Mouse (Mus musculus): ENCODE measurements at regions not wholly inside any gene's neighbourhood (a gene's known extent, or its start where the extent isn't known, plus 50 kb on each side); places are given as distances from the start of the nearest gene placed in this dataset.

- intact Hi-C loops (cut with DNase I), result no loop called here
- DNase-seq (ENCODE audit: extremely low spot score in 1 of 2, low spot score in 2 of 2), result no peak
Observed at GRCm38 (mm10) chr10:95048790-95049189, 104.2 kb upstream of the Plxnc1 start.

- intact Hi-C loops (cut with DNase I), result no loop called here
- DNase-seq (ENCODE audit: extremely low spot score in 1 of 2, low spot score in 2 of 2), result no peak
Observed at GRCm38 (mm10) chr10:95043978-95044377, 99.3 kb upstream of the Plxnc1 start.

GRCm38 (mm10) chr10:95040258-95040895 is 95.7 kb upstream of the Plxnc1 start:
- intact Hi-C loops (cut with DNase I), result no loop called here

GRCm38 (mm10) chr10:95036043-95036697 is 91.5 kb upstream of the Plxnc1 start:
- no peak for DNase-seq (ENCODE audit: extremely low spot score in 1 of 2, low spot score in 2 of 2)

More at GRCm38 (mm10) chr10:95040258-95040895, 95.7 kb upstream of the Plxnc1 start:
- no peak for DNase-seq (ENCODE audit: extremely low spot score in 1 of 2, low spot score in 2 of 2)

GRCm38 (mm10) chr10:95035371-95035770 is 90.7 kb upstream of the Plxnc1 start:
- intact Hi-C loops (cut with DNase I), result no loop called here
- DNase-seq (ENCODE audit: extremely low spot score in 1 of 2, low spot score in 2 of 2), result peak; percentile 34 to 83

More at GRCm38 (mm10) chr10:95036043-95036697, 91.5 kb upstream of the Plxnc1 start:
- intact Hi-C loops (cut with DNase I), result no loop called here

GRCm38 (mm10) chr10:95034566-95034965 is 89.9 kb upstream of the Plxnc1 start:
- DNase-seq (ENCODE audit: extremely low spot score in 1 of 2, low spot score in 2 of 2), result no peak
- intact Hi-C loops (cut with DNase I), result no loop called here

GRCm38 (mm10) chr10:95032760-95033716 is 88.4 kb upstream of the Plxnc1 start:
- DNase-seq (ENCODE audit: extremely low spot score in 1 of 2, low spot score in 2 of 2), result no peak

GRCm38 (mm10) chr10:95031371-95031770 is 86.7 kb upstream of the Plxnc1 start:
- intact Hi-C loops (cut with DNase I), result no loop called here
- no peak for DNase-seq (ENCODE audit: extremely low spot score in 1 of 2, low spot score in 2 of 2)

More at GRCm38 (mm10) chr10:95032760-95033716, 88.4 kb upstream of the Plxnc1 start:
- intact Hi-C loops (cut with DNase I), result no loop called here

GRCm38 (mm10) chr10:95030801-95031200 is 86.2 kb upstream of the Plxnc1 start:
- DNase-seq (ENCODE audit: extremely low spot score in 1 of 2, low spot score in 2 of 2), result no peak
- intact Hi-C loops (cut with DNase I), result no loop called here

GRCm38 (mm10) chr10:95029554-95029953 is 84.9 kb upstream of the Plxnc1 start:
- intact Hi-C loops (cut with DNase I), result no loop called here

GRCm38 (mm10) chr10:95025569-95026327 is 81.1 kb upstream of the Plxnc1 start:
- intact Hi-C loops (cut with DNase I), result no loop called here
- DNase-seq (ENCODE audit: extremely low spot score in 1 of 2, low spot score in 2 of 2), result no peak

More at GRCm38 (mm10) chr10:95029554-95029953, 84.9 kb upstream of the Plxnc1 start:
- DNase-seq (ENCODE audit: extremely low spot score in 1 of 2, low spot score in 2 of 2), result no peak

GRCm38 (mm10) chr10:95021209-95021608 is 76.6 kb upstream of the Plxnc1 start:
- no peak for DNase-seq (ENCODE audit: extremely low spot score in 1 of 2, low spot score in 2 of 2)
- intact Hi-C loops (cut with DNase I), result no loop called here

- intact Hi-C loops (cut with DNase I), result no loop called here
- DNase-seq (ENCODE audit: extremely low spot score in 1 of 2, low spot score in 2 of 2), result no peak
Observed at GRCm38 (mm10) chr10:95016896-95017295, 72.3 kb upstream of the Plxnc1 start.

GRCm38 (mm10) chr10:95015298-95015951 is 70.8 kb upstream of the Plxnc1 start:
- DNase-seq (ENCODE audit: extremely low spot score in 1 of 2, low spot score in 2 of 2), result no peak
- intact Hi-C loops (cut with DNase I), result no loop called here

GRCm38 (mm10) chr10:95013946-95014345 is 69.3 kb upstream of the Plxnc1 start:
- no peak for DNase-seq (ENCODE audit: extremely low spot score in 1 of 2, low spot score in 2 of 2)
- intact Hi-C loops (cut with DNase I), result no loop called here

GRCm38 (mm10) chr10:95013213-95013915 is 68.7 kb upstream of the Plxnc1 start:
- intact Hi-C loops (cut with DNase I), result no loop called here
- DNase-seq (ENCODE audit: extremely low spot score in 1 of 2, low spot score in 2 of 2), result no peak

- intact Hi-C loops (cut with DNase I), result no loop called here
- DNase-seq (ENCODE audit: extremely low spot score in 1 of 2, low spot score in 2 of 2), result no peak
Observed at GRCm38 (mm10) chr10:95010333-95010732, 65.7 kb upstream of the Plxnc1 start.

GRCm38 (mm10) chr10:95009081-95009480 is 64.4 kb upstream of the Plxnc1 start:
- intact Hi-C loops (cut with DNase I), result loop anchor here (5.0 kb wide), 1 partner anchor 73 kb away; no protein-coding TSS in a partner anchor
- no peak for DNase-seq (ENCODE audit: extremely low spot score in 1 of 2, low spot score in 2 of 2)
